Mouse (Mus musculus): ENCODE results near the gene Macf1.
"Not testable (repeated sequence)": the region's sequence is repeated elsewhere in the genome, so short reads cannot be mapped to it uniquely, and the experiment has no call there.

The Macf1 gene

DNA sequence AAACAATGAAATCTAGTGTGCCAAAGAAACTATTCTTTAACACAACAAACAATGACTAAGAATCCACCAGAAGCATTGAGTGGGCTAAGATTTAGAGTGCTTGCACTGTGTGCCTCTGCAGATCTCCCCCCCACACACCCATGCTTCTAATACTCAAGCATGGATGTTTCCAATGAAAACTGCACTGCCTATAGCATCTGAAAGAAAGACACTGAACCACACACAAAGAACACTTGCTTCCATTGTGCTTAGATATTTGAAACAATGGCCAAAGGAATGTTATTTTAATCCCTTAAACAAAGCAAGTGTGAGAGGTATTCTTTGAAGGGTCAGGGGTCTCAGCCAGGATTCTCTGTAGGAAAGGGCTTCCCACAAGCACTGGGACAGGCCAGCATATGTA lies 140.5 kb downstream of the Macf1 start:
- no peak for DNase-seq (ENCODE audit: low spot score)

DNA sequence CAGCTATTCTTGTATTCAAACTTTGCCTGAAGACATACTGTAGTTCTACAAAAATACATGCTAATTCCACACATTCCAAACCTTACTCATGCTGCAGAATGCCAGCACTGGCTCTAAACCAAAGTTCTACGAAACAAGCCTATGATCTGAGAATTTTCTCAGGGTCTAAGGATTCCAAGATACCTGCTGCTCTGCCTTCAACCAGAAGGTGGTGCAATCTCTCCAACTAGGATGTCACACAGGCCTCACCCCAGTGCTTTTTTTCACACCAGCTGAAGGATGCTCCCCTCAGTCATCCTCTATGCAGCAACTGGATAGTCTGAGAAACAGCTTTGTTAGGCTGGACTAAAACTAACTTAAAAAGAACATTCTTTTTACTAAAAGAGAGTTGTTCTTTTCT lies 148.9 kb downstream of the Macf1 start:
- DNase-seq (ENCODE audit: low spot score) = peak; percentile 69

- DNase-seq (ENCODE audit: low spot score) = peak; percentile 28
These were observed 152.2 kb downstream of the Macf1 start for GRCm38 (mm10) chr4:123532001-123532400.

DNA sequence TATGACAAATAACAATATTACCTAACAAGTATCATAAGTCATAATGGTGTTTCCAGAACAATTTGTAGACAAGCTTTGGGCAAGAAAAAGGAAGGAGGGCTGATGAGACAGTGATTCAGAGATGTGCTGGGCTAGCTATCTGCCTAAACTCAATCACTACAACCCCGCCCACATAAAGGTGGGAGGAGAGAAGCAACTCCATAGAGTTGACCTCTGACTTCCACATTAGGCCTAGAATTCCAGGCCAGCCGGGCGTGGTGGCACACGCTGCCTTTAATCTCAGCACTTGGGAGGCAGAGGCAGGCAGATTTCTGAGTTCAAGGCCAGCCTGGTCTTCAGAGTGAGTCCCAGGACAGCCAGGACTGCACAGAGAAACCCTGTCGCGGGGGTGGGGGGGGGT lies 153.2 kb downstream of the Macf1 start:
- no peak for DNase-seq (ENCODE audit: low spot score)

- peak; percentile 18 for DNase-seq (ENCODE audit: low spot score)
These were observed 154.9 kb downstream of the Macf1 start for GRCm38 (mm10) chr4:123529230-123529629.

GRCm38 (mm10) chr4:123527607-123528010 lies 156.6 kb downstream of the Macf1 start:
- no peak for DNase-seq (ENCODE audit: low spot score)

DNA sequence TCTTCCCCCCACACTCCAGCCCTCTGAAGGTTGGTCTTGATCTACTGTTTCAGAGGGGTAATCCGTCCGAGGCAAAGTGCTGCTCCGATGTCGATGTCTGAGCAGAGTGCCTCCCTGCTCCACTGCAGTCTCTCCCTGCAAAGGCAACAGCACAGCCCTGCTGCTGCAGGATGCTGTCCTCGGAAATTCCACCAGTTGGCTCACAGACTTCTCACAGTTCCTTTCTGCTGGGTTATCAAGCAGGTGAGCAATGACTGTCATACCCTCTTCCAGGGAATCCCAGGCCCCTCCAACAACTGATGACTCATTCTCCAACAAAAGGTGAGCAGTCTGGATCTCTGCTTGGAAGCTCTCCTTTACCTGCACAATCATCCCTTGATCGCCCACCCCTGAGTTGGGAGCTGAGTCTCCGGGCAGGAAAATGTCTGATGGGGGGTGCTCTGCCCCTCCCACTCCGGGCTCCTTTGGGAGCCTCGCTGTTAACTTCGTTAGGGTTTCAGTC lies 157.3 kb downstream of the Macf1 start:
- DNase-seq (ENCODE audit: low spot score) = no peak

- no peak for DNase-seq (ENCODE audit: low spot score)
These were observed 159.4 kb downstream of the Macf1 start for GRCm38 (mm10) chr4:123524746-123525145.

DNA sequence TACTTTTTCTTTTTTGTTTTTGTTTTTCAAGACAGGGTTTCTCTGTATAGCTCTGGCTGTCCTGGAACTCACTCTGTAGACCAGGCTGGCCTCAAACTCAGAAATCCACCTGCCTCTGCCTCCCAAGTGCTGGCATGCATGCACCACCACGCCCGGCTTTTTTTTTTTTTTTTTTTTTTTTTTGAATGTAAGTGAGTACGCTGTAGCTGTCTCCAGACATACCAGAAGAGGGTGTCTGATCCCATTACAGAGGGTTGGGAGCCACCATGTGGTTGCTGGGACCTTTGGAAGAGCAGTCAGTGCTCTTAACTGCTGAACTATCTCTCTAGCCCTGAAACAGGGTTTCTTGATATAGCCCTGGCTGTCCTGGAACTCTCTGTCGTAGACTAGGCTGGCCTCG lies 164.0 kb downstream of the Macf1 start:
- not testable (repeated sequence) for DNase-seq (ENCODE audit: low spot score)

GRCm38 (mm10) chr4:123515673-123516072 lies 168.5 kb downstream of the Macf1 start:
- DNase-seq (ENCODE audit: low spot score) = no peak

- DNase-seq (ENCODE audit: low spot score) = no peak
These were observed 174.0 kb downstream of the Macf1 start for GRCm38 (mm10) chr4:123510201-123510600.

- DNase-seq (ENCODE audit: low spot score) = no peak
These were observed 195.1 kb downstream of the Macf1 start for GRCm38 (mm10) chr4:123489086-123489485.

- DNase-seq (ENCODE audit: low spot score) = no peak
These were observed 204.2 kb downstream of the Macf1 start for GRCm38 (mm10) chr4:123479991-123480390.

DNA sequence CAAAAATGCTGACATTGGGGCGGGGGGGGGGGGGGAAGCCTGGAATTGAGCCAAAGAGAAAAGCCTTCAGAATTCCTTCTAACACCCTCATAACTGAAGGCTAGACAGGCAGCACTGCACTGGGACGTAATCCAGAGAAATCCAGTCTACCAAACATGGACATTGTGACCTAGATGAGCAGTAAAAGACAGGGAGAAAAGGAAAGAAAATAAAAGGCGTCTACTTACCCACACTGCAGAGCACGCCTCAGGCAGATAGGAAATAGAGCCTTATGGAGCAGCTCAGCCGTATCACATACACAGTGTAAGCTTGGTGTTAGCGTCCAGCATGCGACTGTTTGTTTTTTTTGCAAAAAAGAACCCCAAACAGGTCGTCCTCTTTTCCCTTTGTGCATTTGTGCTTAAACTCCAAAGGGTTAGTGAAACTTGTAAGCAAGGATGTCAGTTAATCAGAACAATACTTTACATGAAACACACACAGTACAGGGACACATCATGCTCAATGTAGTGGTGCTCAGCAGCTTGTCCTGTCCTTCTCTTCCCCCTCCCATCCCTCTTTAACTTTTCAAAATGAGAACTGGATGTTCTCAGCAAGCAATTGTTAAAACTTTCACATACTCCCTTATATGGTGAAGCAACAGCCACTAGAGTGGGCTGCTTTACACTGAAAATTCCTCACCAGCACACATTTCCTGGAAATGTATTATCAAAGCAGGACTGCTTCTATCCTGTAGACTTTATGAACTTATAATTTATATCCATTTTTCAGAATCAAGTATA lies 205.3 kb downstream of the Macf1 start:
- no peak for DNase-seq (ENCODE audit: low spot score)

DNA sequence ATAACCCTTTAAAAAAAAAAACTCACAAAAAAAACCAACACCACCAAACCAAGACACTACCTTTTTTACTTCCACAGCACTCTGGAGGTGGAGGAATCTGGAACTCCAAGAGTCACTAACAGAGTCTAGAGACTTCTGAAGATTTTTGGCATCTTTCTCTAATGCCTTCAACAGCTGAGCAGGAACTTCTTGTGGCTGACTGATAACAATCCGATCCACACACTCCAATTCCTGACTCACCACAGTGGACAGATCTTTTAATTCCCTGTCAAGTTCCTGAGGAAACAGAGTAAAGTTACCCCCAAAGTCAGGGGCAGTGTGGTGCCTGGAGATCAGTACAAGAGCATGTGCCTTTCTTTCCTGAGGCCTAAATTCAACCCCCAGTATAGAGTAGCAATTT lies 218.4 kb downstream of the Macf1 start:
- no peak for DNase-seq (ENCODE audit: low spot score)

GRCm38 (mm10) chr4:123460595-123461272 lies 223.4 kb downstream of the Macf1 start:
- no peak for DNase-seq (ENCODE audit: low spot score)

DNA sequence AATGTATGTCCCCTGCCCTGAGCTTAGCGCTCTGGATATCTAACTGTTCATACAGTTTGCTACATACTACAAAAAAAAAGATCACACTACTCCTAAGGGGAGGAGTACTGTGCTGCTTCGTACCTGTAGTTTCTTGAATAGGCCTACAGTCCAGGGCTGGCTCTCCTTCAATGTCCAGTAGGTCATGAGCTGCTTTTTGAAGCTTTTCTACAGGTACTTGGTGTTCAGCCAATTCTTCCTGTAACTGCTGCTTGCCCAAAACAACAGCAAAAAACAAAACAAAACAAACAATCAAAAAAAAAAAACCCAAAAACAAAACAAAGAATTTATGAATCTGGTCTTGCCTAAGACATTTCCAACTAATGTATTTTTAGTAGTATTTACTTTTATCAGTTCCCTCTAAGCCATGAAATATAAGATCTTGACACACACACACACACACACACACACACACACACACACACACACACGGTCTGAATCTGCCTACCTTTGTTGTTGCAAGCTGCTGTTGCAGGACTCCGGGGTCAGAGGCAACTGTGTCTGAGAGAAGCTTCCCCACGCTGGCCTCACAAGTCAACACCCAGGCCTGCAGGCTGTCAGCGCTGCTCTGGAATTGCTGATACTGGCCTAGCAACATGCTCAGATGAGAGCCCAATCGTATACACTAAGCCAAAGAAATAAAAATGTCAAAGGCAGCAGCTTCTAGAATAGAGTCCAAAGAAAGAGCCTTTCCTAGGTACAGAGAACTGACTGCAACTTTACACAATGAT lies 229.1 kb downstream of the Macf1 start:
- no peak for DNase-seq (ENCODE audit: low spot score)

GRCm38 (mm10) chr4:123453729-123454128 lies 230.4 kb downstream of the Macf1 start:
- no peak for DNase-seq (ENCODE audit: low spot score)

GRCm38 (mm10) chr4:123451991-123452390 lies 232.2 kb downstream of the Macf1 start:
- no peak for DNase-seq (ENCODE audit: low spot score)

GRCm38 (mm10) chr4:123449304-123449703 lies 234.9 kb downstream of the Macf1 start:
- DNase-seq (ENCODE audit: low spot score) = no peak

- DNase-seq (ENCODE audit: low spot score) = no peak
These were observed 236.1 kb downstream of the Macf1 start for GRCm38 (mm10) chr4:123448015-123448414.

- no peak for DNase-seq (ENCODE audit: low spot score)
These were observed 236.9 kb downstream of the Macf1 start for GRCm38 (mm10) chr4:123447251-123447650.

DNA sequence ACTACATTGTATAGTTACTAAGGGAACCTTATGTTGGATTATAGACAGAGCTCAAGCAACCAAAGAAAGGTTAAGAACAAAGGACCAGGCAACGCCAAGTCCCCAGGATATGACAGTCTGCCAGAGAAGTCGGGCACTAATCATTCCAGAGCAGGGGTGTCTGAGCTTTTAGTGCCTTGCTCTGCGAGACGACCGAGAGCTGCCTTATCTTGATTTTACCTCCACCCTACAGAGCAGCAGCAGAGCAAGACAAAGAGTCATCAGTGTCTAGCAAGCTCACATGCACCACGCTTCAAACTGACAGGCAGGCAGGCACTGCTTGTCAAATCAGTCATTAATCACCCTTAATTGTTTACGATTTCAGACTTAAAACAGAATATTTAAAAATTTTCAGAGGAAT lies 237.4 kb downstream of the Macf1 start:
- no peak for DNase-seq (ENCODE audit: low spot score)
